Mouse (Mus musculus) CH12.LX (cell line): ENCODE results near the gene Slco4c1. TPM values are rescaled to one million over a fixed set of nuclear protein-coding genes. Genes with fewer than 3 reads are reported as not detected.

Experiments used
- DNase-seq: peaks from one replicate; pipeline ENCODE4 v3.0.0-alpha.2; 2013; ENCODE audit errors: extremely low read depth
- H3K27ac ChIP-seq: 2 replicates; pipeline ENCODE4 v1.5.1; 2012; ENCODE audit warnings: low read depth, mild to moderate bottlenecking, control low read depth, moderate library complexity; ENCODE audit not compliant: insufficient read depth
- H3K27me3 ChIP-seq: replicated peaks from 2 replicates; pipeline ENCODE3; 2012; ENCODE audit warnings: inconsistent platforms
- H3K36me3 ChIP-seq, 2 experiments: replicated peaks in 1 of 2; 2 replicates each; pipeline versions ENCODE3 to v1.6.1; 2012; ENCODE audit warnings: inconsistent platforms in 1 of 2, low read length in 1 of 2, mild to moderate bottlenecking in 1 of 2, mixed read lengths in 1 of 2, moderate library complexity in 1 of 2; ENCODE audit not compliant: control insufficient read depth in 1 of 2, insufficient read depth in 1 of 2
- H3K4me1 ChIP-seq, 2 experiments: 2 replicates each; pipeline ENCODE4 v1.6.1; 2012; ENCODE audit warnings: inconsistent platforms in 1 of 2, moderate library complexity in 1 of 2; ENCODE audit not compliant: insufficient read depth in 2 of 2, control insufficient read depth in 1 of 2
- H3K4me2 ChIP-seq: 2 replicates; pipeline ENCODE4 v1.6.1; 2012; ENCODE audit warnings: low read depth, mild to moderate bottlenecking, control low read depth; ENCODE audit not compliant: poor library complexity, insufficient read depth, severe bottlenecking
- H3K4me3 ChIP-seq, 3 experiments: fragments of 150-350 bp in 1 of 3; sonication (generic) in 1 of 3; replicated peaks in 1 of 3; 2 replicates each; pipeline versions ENCODE3 to v1.5.1; 2011 to 2012; ENCODE audit warnings: low read depth in 2 of 3, low read length in 2 of 3, mild to moderate bottlenecking in 2 of 3, moderate library complexity in 2 of 3, control low read depth in 1 of 3, improper control_type of control experiment in 1 of 3, inconsistent platforms in 1 of 3, mixed read lengths in 1 of 3; ENCODE audit not compliant: poor library complexity in 1 of 3
- H3K79me2 ChIP-seq: replicated peaks from 2 replicates; pipeline ENCODE4 v1.6.1; 2012; ENCODE audit warnings: mild to moderate bottlenecking, moderate library complexity; ENCODE audit not compliant: control insufficient read depth, poor library complexity, insufficient read depth, severe bottlenecking; ENCODE audit errors: extremely low read depth
- H3K9ac ChIP-seq: 2 replicates; pipeline ENCODE4 v1.6.1; 2012; ENCODE audit warnings: low read depth, mild to moderate bottlenecking, control low read depth, moderate library complexity; ENCODE audit not compliant: insufficient read depth
- H3K9me3 ChIP-seq: replicated peaks from 2 replicates; pipeline ENCODE3; 2012; ENCODE audit warnings: low read length, inconsistent platforms, mixed read lengths
- BHLHE40 ChIP-seq: IDR thresholded peaks from 2 replicates; pipeline ENCODE4 v1.6.1; 2011; ENCODE audit warnings: mild to moderate bottlenecking, low read depth, low read length, improper control_type of control experiment
- CHD1 ChIP-seq: IDR thresholded peaks from 2 replicates; pipeline ENCODE4 v1.6.1; 2012; ENCODE audit warnings: low read depth, low read length, improper control_type of control experiment, inconsistent platforms
- CTCF ChIP-seq, 2 experiments: IDR thresholded peaks in 1 of 2; conservative IDR thresholded peaks in 1 of 2; 2 replicates each; pipeline ENCODE4 v1.5.1; 2011 to 2012; ENCODE audit warnings: low read depth in 2 of 2, low read length in 2 of 2, improper control_type of control experiment in 1 of 2, inconsistent platforms in 1 of 2, mild to moderate bottlenecking in 1 of 2, moderate library complexity in 1 of 2
- ELF1 ChIP-seq: IDR thresholded peaks from 2 replicates; pipeline ENCODE4 v1.6.1; 2014; ENCODE audit warnings: low read depth, mild to moderate bottlenecking, inconsistent platforms, low read length, improper control_type of control experiment
- EP300 ChIP-seq: IDR thresholded peaks from 2 replicates; pipeline ENCODE4 v1.6.1; 2011; ENCODE audit warnings: low read length, improper control_type of control experiment
- ETS1 ChIP-seq: conservative IDR thresholded peaks from 2 replicates; pipeline ENCODE4 v1.6.1; 2012; ENCODE audit warnings: low read depth, mild to moderate bottlenecking, inconsistent platforms, low read length, improper control_type of control experiment, moderate library complexity
- HCFC1 ChIP-seq: IDR thresholded peaks from 2 replicates; pipeline ENCODE4 v1.6.1; 2012; ENCODE audit warnings: low read depth, mild to moderate bottlenecking, inconsistent platforms, low read length, improper control_type of control experiment
- IRF4 ChIP-seq: IDR thresholded peaks from 2 replicates; pipeline ENCODE4 v1.6.1; 2014; ENCODE audit warnings: low read depth, mild to moderate bottlenecking, inconsistent platforms, low read length, improper control_type of control experiment
- JUN ChIP-seq: IDR thresholded peaks from 2 replicates; pipeline ENCODE4 v1.6.1; 2011; ENCODE audit warnings: low read depth, mild to moderate bottlenecking, low read length, improper control_type of control experiment, moderate library complexity; ENCODE audit not compliant: insufficient read depth
- JUND ChIP-seq: conservative IDR thresholded peaks from 2 replicates; pipeline ENCODE4 v1.6.1; 2011; ENCODE audit warnings: low read depth, low read length, improper control_type of control experiment
- KAT2A ChIP-seq: IDR thresholded peaks from 2 replicates; pipeline ENCODE4 v1.6.1; 2012; ENCODE audit warnings: low read length, improper control_type of control experiment, inconsistent platforms; ENCODE audit not compliant: insufficient replicate concordance
- MAFK ChIP-seq: IDR thresholded peaks from 2 replicates; pipeline ENCODE4 v1.6.1; 2011; ENCODE audit warnings: low read length, improper control_type of control experiment; ENCODE audit not compliant: insufficient replicate concordance
- MXI1 ChIP-seq: IDR thresholded peaks from 2 replicates; pipeline ENCODE4 v1.6.1; 2011; ENCODE audit warnings: mild to moderate bottlenecking, low read depth, low read length, improper control_type of control experiment
- MYC ChIP-seq: IDR thresholded peaks from 2 replicates; pipeline ENCODE4 v1.6.1; 2011; ENCODE audit warnings: low read depth, mild to moderate bottlenecking, improper control_type of control experiment, low read length
- NELFE ChIP-seq: IDR thresholded peaks from 2 replicates; pipeline ENCODE4 v1.6.1; 2011; ENCODE audit warnings: low read depth, low read length, improper control_type of control experiment
- NRF1 ChIP-seq: IDR thresholded peaks from 2 replicates; pipeline ENCODE4 v1.6.1; 2014; ENCODE audit warnings: low read depth, mild to moderate bottlenecking, inconsistent platforms, low read length, improper control_type of control experiment, moderate library complexity
- POLR2AphosphoS2 ChIP-seq: IDR thresholded peaks from 2 replicates; pipeline ENCODE4 v1.6.1; 2011; ENCODE audit warnings: low read depth, low read length, improper control_type of control experiment
- RAD21 ChIP-seq: IDR thresholded peaks from 2 replicates; pipeline ENCODE4 v1.6.1; 2011; ENCODE audit warnings: low read depth, mild to moderate bottlenecking, low read length, improper control_type of control experiment, moderate library complexity
- RCOR1 ChIP-seq: conservative IDR thresholded peaks from 2 replicates; pipeline ENCODE4 v1.6.1; 2012; ENCODE audit warnings: low read depth, mild to moderate bottlenecking, inconsistent platforms, low read length, improper control_type of control experiment
- SMC3 ChIP-seq: IDR thresholded peaks from 2 replicates; pipeline ENCODE4 v1.6.1; 2011; ENCODE audit warnings: low read depth, low read length, improper control_type of control experiment
- TBP ChIP-seq: conservative IDR thresholded peaks from 2 replicates; pipeline ENCODE4 v1.6.1; 2011; ENCODE audit warnings: low read depth, low read length, improper control_type of control experiment
- TCF12 ChIP-seq: IDR thresholded peaks from 2 replicates; pipeline ENCODE4 v1.6.1; 2014; ENCODE audit warnings: low read depth, mild to moderate bottlenecking, inconsistent platforms, low read length, improper control_type of control experiment
- UBTF ChIP-seq: IDR thresholded peaks from 2 replicates; pipeline ENCODE4 v1.6.1; 2012; ENCODE audit warnings: low read depth, mild to moderate bottlenecking, inconsistent platforms, low read length, improper control_type of control experiment, moderate library complexity
- USF1 ChIP-seq: IDR thresholded peaks from 2 replicates; pipeline ENCODE4 v1.6.1; 2014; ENCODE audit warnings: low read depth, mild to moderate bottlenecking, inconsistent platforms, low read length, improper control_type of control experiment
- USF2 ChIP-seq: conservative IDR thresholded peaks from 2 replicates; pipeline ENCODE4 v1.6.1; 2011; ENCODE audit warnings: low read depth, low read length, improper control_type of control experiment
- ZKSCAN1 ChIP-seq: IDR thresholded peaks from 2 replicates; pipeline ENCODE4 v1.6.1; 2012; ENCODE audit warnings: low read depth, inconsistent platforms, low read length, improper control_type of control experiment, borderline replicate concordance
- ZNF384 ChIP-seq: IDR thresholded peaks from 2 replicates; pipeline ENCODE4 v1.6.1; 2012; ENCODE audit warnings: low read depth, low read length, improper control_type of control experiment, inconsistent platforms
- dilution Hi-C: fragments of 300-500 bp; cut with MboI; formaldehyde crosslinking; loops from 2 replicates; pipeline ENCODE4 v1.14.3; 2020; ENCODE audit warnings: low sequenced_read_pairs; ENCODE audit not compliant: extremely low pct_unique_long_range_greater_than_20kb, extremely low pct_ligation_motif_present
- in situ Hi-C: fragments of 300-500 bp; cut with MboI; formaldehyde crosslinking; loops from 3 replicates; pipeline ENCODE4 v1.14.3; 2019; ENCODE audit warnings: low sequenced_read_pairs, low pct_ligation_motif_present, low pct_unique_long_range_greater_than_20kb, mixed read lengths
- polyA plus RNA-seq: library from polyadenylated mRNA; unstranded; fragments of >175 nt; gene quantifications from 2 replicates; pipeline ENCODE4 v1.2.1, GENCODE M21; 2012; ENCODE audit warnings: low read depth; ENCODE audit not compliant: insufficient read length
- total RNA-seq, 2 experiments: library from RNA; depleted of rRNA; stranded (reverse); fragments of 300-350 nt in 1 of 2; fragments of >200 nt in 1 of 2; gene quantifications; 2 replicates each; pipeline ENCODE4 v1.2.3; 2012 to 2014

Gene Slco4c1
- total and polyA plus RNA-seq, 3 experiments, result not detected

- Histone ChIP-seq H3K4me3 (no peak overlapping the region), H3K9ac (no peak overlapping the region), H3K79me2 (no peaks in the 10 kb centered on the region), H3K9me3 (no peaks in the 10 kb centered on the region), H3K27ac (no peak overlapping the region), H3K4me1 (no peaks in the 10 kb centered on the region), H3K27me3 (no peaks in the 10 kb centered on the region), H3K36me3 (no peaks in the 10 kb centered on the region), H3K4me2 (no peak overlapping the region)
- in situ Hi-C loops (no loop called here), dilution Hi-C loops (no loop called here)
- no peak for DNase-seq
- TF ChIP-seq CHD1 (no peak), CTCF (conservative IDR thresholded peaks at IDR 0.05 in 1 of 2, IDR thresholded peaks at IDR 0.05 in 1 of 2; ENCODE audit: low read depth in 2 of 2, low read length in 2 of 2) (no peak), KAT2A (no peak), USF2 (no peak), ZKSCAN1 (no peak), TCF12 (no peak), TBP (no peak), EP300 (no peak), BHLHE40 (no peak), ZNF384 (no peak), NRF1 (no peak), HCFC1 (no peak), JUN (no peak)
Observed at GRCm38 (mm10) chr1:96883788-96884187, 11.8 kb upstream of the Slco4c1 start.

- H3K4me3 ChIP-seq, result no peak overlapping the region
- dilution Hi-C loops, result no loop called here
- H3K4me1 ChIP-seq, result no peaks in the 10 kb centered on the region
- H3K9me3 ChIP-seq, result no peaks in the 10 kb centered on the region
- DNase-seq, result no peak
- TF ChIP-seq MXI1 (no peak), ZNF384 (no peak), IRF4 (no peak), TCF12 (no peak), USF1 (no peak), TBP (no peak), POLR2AphosphoS2 (no peak), JUND (no peak), MYC (no peak), ZKSCAN1 (no peak), RAD21 (no peak), UBTF (no peak), BHLHE40 (no peak), ELF1 (no peak), SMC3 (no peak), MAFK (no peak), RCOR1 (no peak), ETS1 (no peak), NELFE (no peak)
- H3K4me2 ChIP-seq, result no peak overlapping the region
- H3K79me2 ChIP-seq, result no peaks in the 10 kb centered on the region
- H3K27me3 ChIP-seq, result no peaks in the 10 kb centered on the region
- in situ Hi-C loops, result no loop called here
- no peak overlapping the region for H3K9ac ChIP-seq
- H3K27ac ChIP-seq, result no peak overlapping the region
- H3K36me3 ChIP-seq, result no peaks in the 10 kb centered on the region
Observed at GRCm38 (mm10) chr1:96878572-96878971, 6.6 kb upstream of the Slco4c1 start.
